Mouse (Mus musculus) heart, embryonic 14.5 days (tissue): Measurements from ENCODE around the gene Gm42517. TPM values are rescaled to one million over a fixed set of nuclear protein-coding genes. Genes with fewer than 3 reads are reported as not detected.

ENCODE experiments used
- ATAC-seq: fragments of 200-750 bp; cut with Nextera tagmentation; 2 replicates; pipeline ENCODE4 v1.8.0; 2017; ENCODE audit warnings: low read depth, moderate TSS enrichment; ENCODE audit not compliant: insufficient number of reproducible peaks, insufficient read depth, low FRiP score
- H3K27ac ChIP-seq, 2 experiments: fragments of 200-500 bp in 1 of 2; fragments of 300-500 bp in 1 of 2; sonication (generic) in 1 of 2; replicated peaks in 1 of 2; 2 replicates each; pipeline ENCODE4 v1.5.1; 2012 to 2014; ENCODE audit warnings: low read depth in 2 of 2, low read length in 2 of 2, control low read depth in 1 of 2, mild to moderate bottlenecking in 1 of 2, mixed read lengths in 1 of 2; ENCODE audit not compliant: control insufficient read depth in 1 of 2, insufficient read depth in 1 of 2
- H3K27me3 ChIP-seq: fragments of 300-500 bp; sonication (generic); 2 replicates; pipeline ENCODE4 v1.6.1; 2014; ENCODE audit warnings: mild to moderate bottlenecking, low read length, control low read depth; ENCODE audit not compliant: control insufficient read depth, insufficient read depth
- H3K36me3 ChIP-seq: fragments of 300-500 bp; sonication (generic); 2 replicates; pipeline ENCODE4 v1.6.1; 2014; ENCODE audit warnings: mild to moderate bottlenecking, control low read depth, low read length, mixed read lengths; ENCODE audit not compliant: control insufficient read depth, insufficient read depth
- H3K4me1 ChIP-seq, 2 experiments: fragments of 200-500 bp in 1 of 2; fragments of 300-500 bp in 1 of 2; sonication (generic) in 1 of 2; 2 replicates each; pipeline ENCODE4 v1.6.1; 2012 to 2014; ENCODE audit warnings: low read length in 2 of 2, control low read depth in 1 of 2, mixed read lengths in 1 of 2; ENCODE audit not compliant: control insufficient read depth in 2 of 2, insufficient read depth in 2 of 2
- H3K4me2 ChIP-seq: fragments of 300-500 bp; sonication (generic); 2 replicates; pipeline ENCODE4 v1.6.1; 2014; ENCODE audit warnings: mild to moderate bottlenecking, low read length
- H3K4me3 ChIP-seq, 2 experiments: fragments of 200-500 bp in 1 of 2; fragments of 300-500 bp in 1 of 2; sonication (generic) in 1 of 2; 2 replicates each; pipeline ENCODE4 v1.5.1; 2012 to 2014; ENCODE audit warnings: low read length in 2 of 2, mild to moderate bottlenecking in 2 of 2, control low read depth in 1 of 2, low read depth in 1 of 2, moderate library complexity in 1 of 2; ENCODE audit not compliant: control insufficient read depth in 1 of 2, insufficient read depth in 1 of 2
- H3K9ac ChIP-seq: fragments of 300-500 bp; sonication (generic); 2 replicates; pipeline ENCODE4 v1.6.1; 2014; ENCODE audit warnings: mild to moderate bottlenecking, low read length
- H3K9me3 ChIP-seq: fragments of 300-500 bp; sonication (generic); 2 replicates; pipeline ENCODE4 v1.6.1; 2016; ENCODE audit warnings: low read length, control low read depth; ENCODE audit not compliant: control insufficient read depth
- WGBS: fragments of 180-500 bp; shearing (Covaris S2); extraction: QIAGEN DNeasy Blood & Tissue Kit; methylation state at CpG from one replicate; pipeline ENCODE4 v1.1.7; 2014; 5-methylcytosine and 5-hydroxymethylcytosine counted together
- polyA plus RNA-seq: library from polyadenylated mRNA; unstranded; fragments of >200 nt; fragmentation: Nextera tagmentation; extraction: Ambion mirVana; gene quantifications from 2 replicates; pipeline ENCODE4 v1.2.1, GENCODE M21; 2014

The Gm42517 gene
- polyA plus RNA-seq, 1 experiment from 2014 or later, result 0.11 TPM

- ATAC-seq, result peak; percentile 42; the same call in 1 of the 2 replicates
- 0% methylated on average over 60 of the region's 100 CpGs for WGBS
- peaks cover 89% of the 10 kb centered on the region for H3K27me3 ChIP-seq
- no peak overlapping the region for H3K27ac ChIP-seq
- no peaks in the 10 kb centered on the region for H3K36me3 ChIP-seq
- H3K4me3 ChIP-seq, result peak overlapping the region; percentile 47
- peak overlapping the region; percentile 80 for H3K4me2 ChIP-seq
- peak overlapping the region; percentile 62 for H3K9ac ChIP-seq
- no peaks in the 10 kb centered on the region for H3K9me3 ChIP-seq
- H3K4me1 ChIP-seq, result peaks cover 0 to 17% of the 10 kb centered on the region in 2 experiments; a peak in 3 of 4 replicates
Measured at GRCm38 (mm10) chr5:108366984-108367841, 509 bp downstream of the Gm42517 start.

- Histone ChIP-seq H3K36me3 (no peaks in the 10 kb centered on the region), H3K4me1 (peaks cover 0 to 17% of the 10 kb centered on the region in 2 experiments; a peak in 3 of 4 replicates), H3K9me3 (no peaks in the 10 kb centered on the region), H3K27me3 (peaks cover 82% of the 10 kb centered on the region), H3K4me3 (peak overlapping the region; percentile 47), H3K27ac (no peak overlapping the region), H3K4me2 (peak overlapping the region; percentile 80), H3K9ac (peak overlapping the region; percentile 62)
- ATAC-seq, result 0 out of 2 replicates have a peak, but pooled peaks have one; percentile 5
- 2% methylated on average over 60 of the region's 60 CpGs for WGBS
Measured at GRCm38 (mm10) chr5:108366328-108366983, 1.3 kb downstream of the Gm42517 start.

- Histone ChIP-seq H3K9me3 (no peaks in the 10 kb centered on the region), H3K4me3 (no peak overlapping the region), H3K27ac (no peak overlapping the region), H3K36me3 (no peaks in the 10 kb centered on the region), H3K4me1 (peaks cover 0 to 3% of the 10 kb centered on the region in 2 experiments; a peak in 1 of 4 replicates), H3K4me2 (no peak overlapping the region), H3K27me3 (peaks cover 42% of the 10 kb centered on the region), H3K9ac (no peak overlapping the region)
- 38% methylated on average over 3 of the region's 3 CpGs for WGBS
- ATAC-seq, result no peak
Measured at GRCm38 (mm10) chr5:108362330-108362729, 5.4 kb downstream of the Gm42517 start.

- H3K27me3 ChIP-seq, result peaks cover 21% of the 10 kb centered on the region
- no peaks in the 10 kb centered on the region for H3K9me3 ChIP-seq
- WGBS, result 69% methylated on average over 4 of the region's 4 CpGs
- no peak overlapping the region for H3K4me2 ChIP-seq
- no peak overlapping the region for H3K4me3 ChIP-seq
- no peaks in the 10 kb centered on the region for H3K4me1 ChIP-seq
- ATAC-seq, result no peak
- H3K36me3 ChIP-seq, result no peaks in the 10 kb centered on the region
- no peak overlapping the region for H3K27ac ChIP-seq
- no peak overlapping the region for H3K9ac ChIP-seq
Measured at GRCm38 (mm10) chr5:108360211-108360610, 7.5 kb downstream of the Gm42517 start.

GRCm38 (mm10) chr5:108359491-108359890 lies 8.2 kb downstream of the Gm42517 start:
- no peak overlapping the region for H3K27ac ChIP-seq
- WGBS, result 84% methylated on average over 9 of the region's 9 CpGs
- H3K9ac ChIP-seq, result no peak overlapping the region
- no peaks in the 10 kb centered on the region for H3K4me1 ChIP-seq
- no peak overlapping the region for H3K4me2 ChIP-seq
- no peak overlapping the region for H3K4me3 ChIP-seq
- H3K36me3 ChIP-seq, result no peaks in the 10 kb centered on the region
- peaks cover 13% of the 10 kb centered on the region for H3K27me3 ChIP-seq
- ATAC-seq, result no peak
- H3K9me3 ChIP-seq, result no peaks in the 10 kb centered on the region

GRCm38 (mm10) chr5:108357862-108358261 lies 9.9 kb downstream of the Gm42517 start:
- H3K4me3 ChIP-seq, result no peak overlapping the region
- no peaks in the 10 kb centered on the region for H3K4me1 ChIP-seq
- ATAC-seq, result no peak
- no peaks in the 10 kb centered on the region for H3K36me3 ChIP-seq
- 87% methylated on average over 1 of the region's 1 CpGs for WGBS
- H3K27ac ChIP-seq, result no peak overlapping the region
- H3K9ac ChIP-seq, result no peak overlapping the region
- no peaks in the 10 kb centered on the region for H3K9me3 ChIP-seq
- H3K4me2 ChIP-seq, result no peak overlapping the region
- no peaks in the 10 kb centered on the region for H3K27me3 ChIP-seq

GRCm38 (mm10) chr5:108354056-108354455 lies 13.7 kb downstream of the Gm42517 start:
- H3K4me2 ChIP-seq, result no peak overlapping the region
- H3K9me3 ChIP-seq, result no peaks in the 10 kb centered on the region; the same call in 1 of the 2 replicates
- no peaks in the 10 kb centered on the region for H3K27me3 ChIP-seq
- no peak for ATAC-seq
- H3K9ac ChIP-seq, result no peak overlapping the region
- no peak overlapping the region for H3K27ac ChIP-seq
- no peaks in the 10 kb centered on the region for H3K4me1 ChIP-seq
- no peak overlapping the region for H3K4me3 ChIP-seq
- peaks cover 11% of the 10 kb centered on the region for H3K36me3 ChIP-seq
- WGBS, result 83% methylated on average over 2 of the region's 2 CpGs
